10 mouse cellular contexts compared by ENCODE assay signal in genomic region chr11:75268492-75268891, GRCm38 (mm10).
DNase-seq lines count a peak whose midpoint lies in the region; ATAC-seq and TF ChIP-seq lines count a peak whose summit lies in the region.
"Had no signal": no experiment of that assay in that cellular context is flagged by ENCODE, and none has a peak within 500 bp of the region (broad histone marks: within the 10 kb centered on the region; RNA-seq: fewer than 3 reads in every experiment).

No protein-coding gene starts in this region.

- WGBS in heart, embryonic 12.5 days: 40% methylated on average over 5 of the region's 5 CpGs
- WGBS in lung, postnatal 0 days: 48% methylated on average over 5 of the region's 5 CpGs
- WGBS in heart, postnatal 0 days: 22% methylated on average over 5 of the region's 5 CpGs

- H3K4me2 ChIP-seq in heart, embryonic 12.5 days: no peak overlapping the region
- no peak overlapping the region for H3K4me2 ChIP-seq in lung, postnatal 0 days (replicated peaks; ENCODE audit: low read depth, low read length)
- no peak overlapping the region for H3K4me2 ChIP-seq in heart, postnatal 0 days (ENCODE audit: low read depth, low read length)

- H3K27me3 ChIP-seq in heart, embryonic 12.5 days (replicated peaks): no peaks in the 10 kb centered on the region
- H3K27me3 ChIP-seq in lung, postnatal 0 days (replicated peaks; ENCODE audit: insufficient read depth, low read length): no peaks in the 10 kb centered on the region
- no peaks in the 10 kb centered on the region for H3K27me3 ChIP-seq in heart, postnatal 0 days (ENCODE audit: control insufficient read depth, insufficient read depth, low read length)

- H3K9me3 ChIP-seq in heart, embryonic 12.5 days (replicated peaks): no peaks in the 10 kb centered on the region
- no peaks in the 10 kb centered on the region for H3K9me3 ChIP-seq in lung, postnatal 0 days (ENCODE audit: low read length)
- H3K9me3 ChIP-seq in heart, postnatal 0 days (replicated peaks; ENCODE audit: control insufficient read depth, low read length): no peaks in the 10 kb centered on the region

- no peak for TF ChIP-seq CTCF in lung, postnatal 0 days (IDR thresholded peaks at IDR 0.05)
- TF ChIP-seq CTCF in heart, postnatal 0 days (IDR thresholded peaks at IDR 0.05; ENCODE audit: low read depth): no peak

- TF ChIP-seq EP300 in lung, postnatal 0 days (IDR thresholded peaks at IDR 0.05): no peak
- TF ChIP-seq EP300 in heart, postnatal 0 days (IDR thresholded peaks at IDR 0.05; ENCODE audit: low read depth): no peak

- peaks cover 8% of the 10 kb centered on the region; the same call in 1 of the 2 replicates for H3K36me3 ChIP-seq in heart, embryonic 12.5 days
- no peaks in the 10 kb centered on the region for H3K36me3 ChIP-seq in lung, postnatal 0 days (ENCODE audit: insufficient read depth, low read length)
- peaks cover 14% of the 10 kb centered on the region for H3K36me3 ChIP-seq in heart, postnatal 0 days (replicated peaks; ENCODE audit: control insufficient read depth, insufficient read depth, low read length)

- H3K27ac ChIP-seq in heart, embryonic 12.5 days (ENCODE audit: poor library complexity, severe bottlenecking): no peak overlapping the region
- 0 out of 2 replicates have a peak overlapping the region, but pooled peaks have one; percentile 1 for H3K27ac ChIP-seq in lung, postnatal 0 days (ENCODE audit: low read length)
- H3K27ac ChIP-seq in heart, postnatal 0 days (ENCODE audit: low read depth): peak overlapping the region; percentile 68

- H3K4me1 ChIP-seq in heart, embryonic 12.5 days (replicated peaks): peaks cover 74% of the 10 kb centered on the region
- H3K4me1 ChIP-seq in lung, postnatal 0 days (ENCODE audit: insufficient read depth, low read depth, low read length): no peaks in the 10 kb centered on the region
- peaks cover 38% of the 10 kb centered on the region for H3K4me1 ChIP-seq in heart, postnatal 0 days (ENCODE audit: control insufficient read depth, insufficient read depth)

- ATAC-seq in heart, embryonic 12.5 days (ENCODE audit: insufficient number of reproducible peaks, low FRiP score): no peak
- ATAC-seq in lung, postnatal 0 days: peak; percentile 66
- peak; percentile 24; the same call in 1 of the 2 replicates for ATAC-seq in heart, postnatal 0 days (ENCODE audit: insufficient read depth, low read depth)
- ATAC-seq: liver, postnatal 0 days had no signal

- no peak overlapping the region for H3K4me3 ChIP-seq in heart, embryonic 12.5 days
- no peak overlapping the region for H3K4me3 ChIP-seq in lung, postnatal 0 days (ENCODE audit: low read depth, low read length)
- H3K4me3 ChIP-seq in heart, postnatal 0 days (ENCODE audit: low read depth, low read length): no peak overlapping the region

- H3K9ac ChIP-seq in heart, embryonic 12.5 days: no peak overlapping the region
- H3K9ac ChIP-seq in lung, postnatal 0 days (replicated peaks; ENCODE audit: low read depth): no peak overlapping the region
- no peak overlapping the region for H3K9ac ChIP-seq in heart, postnatal 0 days (replicated peaks; ENCODE audit: low read depth, low read length)
- H3K9ac ChIP-seq: liver, postnatal 0 days had no signal

- DNase-seq in adrenal gland, adult (ENCODE audit: inconsistent age in 2 of 2, low spot score in 1 of 2): peak; percentile 84 to 85
- DNase-seq in adrenal gland, postnatal 4 days (ENCODE audit: low spot score in 2 of 2): no peak
- DNase-seq in heart, adult 11 months: peak; percentile 98
- DNase-seq in lung, postnatal 0 days (ENCODE audit: low spot score): peak; percentile 58
- DNase-seq in lung, postnatal 14 days: no peak
- DNase-seq in heart, postnatal 0 days (ENCODE audit: low spot score): no peak
- DNase-seq in right cerebral cortex, postnatal 4 days: no peak
- DNase-seq: liver, postnatal 0 days; midbrain, embryonic 14.5 days had no signal

Comparison
In these comparisons a context has a peak if more than half of its experiments do, and no peak if none do; other contexts are left out.
1. DNase-seq: peak in adrenal gland, adult (2 of 2), heart, adult 11 months (single experiment) and lung, postnatal 0 days (single experiment); none in adrenal gland, postnatal 4 days (0 of 2), lung, postnatal 14 days (single experiment), heart, postnatal 0 days (single experiment) and right cerebral cortex, postnatal 4 days (single experiment).